Mouse (Mus musculus): ENCODE results near the gene Opn5.

DNA sequence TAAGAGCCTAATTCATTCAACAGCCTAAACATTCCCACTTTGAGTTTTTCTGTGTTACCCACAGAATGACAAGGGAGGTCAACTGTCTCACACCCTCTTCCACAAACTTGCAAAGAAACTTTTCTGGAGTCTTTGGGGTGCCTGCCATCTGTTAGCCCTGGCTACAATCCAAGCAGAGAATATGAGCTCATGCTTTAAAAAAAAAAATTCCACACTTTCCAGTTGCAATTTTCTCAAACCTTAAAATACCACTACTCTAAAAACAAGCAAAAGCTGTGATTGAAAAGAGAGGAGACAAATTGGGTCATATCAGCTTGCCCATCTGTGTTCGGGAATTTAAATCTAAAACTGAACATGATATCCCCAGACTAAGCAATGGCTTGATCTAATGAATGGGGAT is 24.7 kb downstream of the Opn5 start:
- no peak for TF ChIP-seq GATA1 (IDR thresholded peaks at IDR 0.05; ENCODE audit: borderline replicate concordance, low read length)
- no peak for TF ChIP-seq FLI1 (IDR thresholded peaks at IDR 0.05; ENCODE audit: low read length)
